Mouse (Mus musculus) embryo, embryonic 11 days (tissue): ENCODE results near the gene D430042O09Rik.
"Not testable (repeated sequence)": the region's sequence is repeated elsewhere in the genome, so short reads cannot be mapped to it uniquely, and the experiment has no call there.

Experiments
- DNase-seq: peaks from one replicate; pipeline ENCODE4 v3.0.0-alpha.2; 2015

D430042O09Rik gene

DNA sequence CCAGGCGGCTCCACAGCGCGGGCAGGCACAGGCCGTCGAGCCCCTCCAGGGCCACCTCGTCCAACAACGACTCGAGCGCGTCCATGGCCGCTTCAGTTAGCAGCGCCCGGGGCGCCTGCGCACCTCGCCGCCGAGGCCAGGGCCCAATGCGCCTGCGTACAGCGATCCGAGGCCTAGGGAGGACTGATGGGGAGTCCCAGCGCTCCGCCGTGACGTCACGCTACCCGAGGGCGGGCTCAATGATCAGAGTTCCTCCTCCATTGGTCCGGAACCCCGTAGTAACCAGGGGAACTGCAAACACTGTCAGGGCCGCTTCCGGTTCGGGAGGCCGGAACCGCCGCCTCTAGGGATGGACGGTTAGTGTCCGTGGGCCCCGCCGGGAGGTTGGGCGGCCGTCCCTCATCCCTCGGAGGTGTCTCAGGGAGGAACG lies at the start of gene D430042O09Rik, which contains the start of gene Gtf3c1:
TSS of gene D430042O09Rik (plus strand) at position 296 of the 430 bp plus-strand sequence.
TSS of gene Gtf3c1 (minus strand) at position 188 of the 430 bp plus-strand sequence.
- peak; percentile 99 for DNase-seq

DNA sequence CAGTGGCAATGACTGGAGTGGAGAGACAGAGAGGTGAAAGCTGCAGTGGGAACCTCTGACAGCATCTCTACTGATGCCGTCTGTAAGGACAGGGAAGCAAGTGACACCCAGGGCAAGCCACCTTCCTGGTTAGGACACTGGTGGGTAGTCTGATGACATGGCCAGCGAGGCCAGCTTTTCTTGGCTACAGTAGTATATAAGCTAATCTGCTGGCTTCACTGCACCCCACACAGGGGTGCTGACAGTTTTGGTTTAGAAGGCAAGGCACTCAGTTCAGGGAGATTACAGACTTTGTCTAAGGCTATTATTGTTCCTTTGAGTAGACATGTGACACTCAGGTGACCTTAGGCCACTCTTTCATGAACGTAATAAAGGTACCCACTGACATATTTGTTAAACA lies 44.0 kb upstream of the D430042O09Rik start:
- no peak for DNase-seq

DNA sequence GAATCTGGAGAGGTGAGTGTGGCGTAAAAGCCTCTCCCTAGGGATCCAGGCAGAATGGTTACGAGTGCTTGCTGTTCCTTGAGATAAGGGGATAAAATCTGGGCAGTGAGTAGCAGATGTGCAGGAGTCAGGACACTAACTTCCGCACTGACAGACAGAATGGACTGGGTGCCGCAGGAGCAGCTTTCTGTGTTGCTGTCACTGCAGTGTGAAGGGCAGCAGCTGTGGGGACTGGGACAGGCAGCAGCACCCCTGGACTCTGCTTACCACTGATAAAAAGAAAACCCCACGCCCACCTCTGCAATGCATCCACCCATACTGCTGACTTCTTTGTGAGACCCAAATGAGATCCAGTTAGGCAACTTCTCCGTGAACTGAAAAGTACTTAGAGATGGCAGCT lies 36.8 kb upstream of the D430042O09Rik start:
- no peak for DNase-seq

DNA sequence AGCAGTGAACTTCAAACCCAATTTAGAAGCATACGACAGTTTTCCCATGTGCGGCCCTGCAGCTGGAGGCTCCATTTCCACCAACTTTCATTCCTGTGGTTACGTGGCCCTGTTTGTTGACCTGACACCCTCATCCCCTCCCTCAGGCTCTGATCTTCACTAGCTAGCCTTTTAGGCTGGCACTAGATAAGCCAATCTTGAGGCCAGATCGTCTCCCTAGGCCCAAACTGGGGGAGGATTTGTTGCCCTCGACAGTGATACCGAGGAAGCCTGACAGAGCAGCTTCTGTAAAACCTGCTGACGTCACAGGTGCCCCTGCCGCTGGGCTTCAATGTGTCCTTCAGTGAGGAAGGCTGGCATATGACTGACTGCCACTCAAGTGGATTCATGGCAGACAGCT lies 36.3 kb upstream of the D430042O09Rik start:
- DNase-seq, result no peak

DNA sequence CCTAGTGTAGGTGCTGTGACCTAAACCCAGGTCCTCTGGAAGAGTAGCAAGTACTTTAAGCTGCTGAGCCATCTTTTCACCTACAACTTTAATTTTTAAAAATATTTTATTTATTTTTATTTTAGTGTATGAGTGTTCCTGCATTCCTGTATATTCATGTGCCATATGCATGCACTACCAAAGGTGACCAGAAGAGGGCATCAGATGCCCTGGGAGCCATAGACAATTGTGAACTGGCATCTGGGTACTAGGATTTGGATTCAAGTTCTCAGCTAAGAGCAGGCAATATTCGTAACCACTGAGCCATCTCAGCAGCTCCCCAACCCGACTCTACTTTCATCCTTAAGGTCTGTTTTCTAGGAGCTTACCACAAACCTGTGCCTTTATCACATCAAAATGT lies 32.8 kb upstream of the D430042O09Rik start:
- DNase-seq, result peak; percentile 54

DNA sequence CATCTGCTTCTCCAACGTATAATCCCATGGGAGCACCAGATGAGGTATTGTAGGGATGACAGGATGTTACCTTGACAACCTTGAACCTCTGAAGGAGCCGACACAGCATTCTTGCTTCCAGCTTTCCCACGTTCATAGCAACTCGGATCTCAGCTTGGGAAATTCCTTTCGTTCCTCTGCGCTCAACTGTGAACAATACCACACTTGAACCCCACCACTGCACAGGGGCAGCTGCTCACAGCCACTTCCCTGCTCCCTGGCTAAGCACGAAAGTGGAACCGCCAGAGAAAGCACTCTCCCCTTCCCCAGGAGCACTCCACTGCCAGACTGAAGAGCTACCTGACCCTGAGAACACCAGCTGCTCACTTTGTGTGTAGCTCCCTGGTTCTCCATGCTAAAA lies 28.9 kb upstream of the D430042O09Rik start:
- peak; percentile 1 for DNase-seq

DNA sequence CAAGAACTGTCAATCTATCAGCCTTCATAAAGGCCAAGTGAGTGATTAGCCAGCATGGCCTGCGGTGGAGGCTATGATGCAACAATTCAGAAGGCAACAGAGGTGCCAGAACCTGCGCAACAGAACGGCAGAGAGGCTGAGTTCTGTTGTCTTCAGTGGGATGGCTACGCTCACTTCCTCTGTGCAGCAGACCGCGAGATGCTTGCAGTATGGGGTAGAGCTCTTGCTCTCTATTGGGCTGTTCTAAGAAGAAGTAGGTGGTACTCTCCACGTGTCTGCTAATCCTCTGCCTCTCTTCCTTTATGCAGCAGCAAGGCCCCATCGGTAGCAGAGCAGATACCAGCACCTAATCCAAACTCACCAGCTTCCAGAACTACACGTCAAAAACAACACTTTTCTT lies 27.8 kb upstream of the D430042O09Rik start:
- DNase-seq, result no peak

DNA sequence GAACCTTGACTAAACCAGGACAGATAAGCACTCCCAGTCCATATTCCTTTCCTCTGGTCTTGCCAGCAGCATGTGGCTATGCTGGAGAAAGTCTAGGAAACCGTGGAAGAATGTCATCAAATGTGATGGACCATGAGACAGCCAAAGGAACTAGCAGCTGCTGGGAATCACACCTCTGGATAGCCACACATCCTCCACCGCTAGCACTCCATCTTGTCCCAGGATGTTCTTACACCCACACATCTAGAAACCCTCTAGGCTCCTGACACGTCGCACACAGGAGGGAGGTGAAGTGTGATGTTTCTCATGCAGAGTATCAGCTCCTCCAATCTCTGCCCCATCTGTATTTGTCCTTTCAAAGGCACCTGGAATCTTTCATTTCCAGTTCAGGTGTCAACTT lies 17.2 kb upstream of the D430042O09Rik start:
- no peak for DNase-seq

DNA sequence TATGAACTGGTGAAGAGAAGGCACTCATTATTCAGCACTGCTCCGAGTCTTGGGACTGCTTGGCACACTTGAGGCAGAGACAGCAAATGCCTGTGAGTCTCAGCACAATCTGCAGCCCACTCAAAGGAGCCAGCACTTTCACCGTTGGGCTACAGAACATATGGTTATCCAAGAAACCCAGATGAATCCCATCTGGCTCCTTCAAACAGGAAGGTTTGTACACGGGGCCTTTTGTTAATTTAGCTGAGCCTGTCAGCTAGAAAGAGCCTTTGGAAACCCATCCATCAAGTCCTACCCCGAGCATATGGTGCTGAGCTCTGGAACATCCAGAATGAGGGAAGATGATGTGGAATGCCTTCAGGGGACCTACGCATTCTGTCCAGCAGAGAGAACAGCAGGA lies 13.6 kb upstream of the D430042O09Rik start:
- peak; percentile 12 for DNase-seq

DNA sequence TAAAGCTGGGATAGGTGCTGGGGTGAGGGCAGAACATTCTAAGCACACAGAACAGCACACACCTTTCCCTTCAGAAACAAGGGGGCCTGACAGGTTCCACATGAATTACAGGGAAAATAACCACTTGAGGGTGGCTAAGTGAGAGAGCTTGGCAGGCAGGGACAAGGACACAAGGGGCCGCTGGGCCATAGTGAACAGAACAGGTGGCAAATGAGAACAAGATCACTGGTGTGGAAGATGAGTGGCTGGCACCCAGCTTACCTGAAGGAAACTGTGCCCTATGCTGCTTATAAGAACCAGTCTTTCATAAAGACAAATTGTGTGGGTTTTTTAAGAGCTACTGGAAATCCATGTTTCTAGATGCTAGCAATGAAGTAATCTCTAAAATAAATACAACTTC lies 4.9 kb upstream of the D430042O09Rik start:
- DNase-seq, result no peak

DNA sequence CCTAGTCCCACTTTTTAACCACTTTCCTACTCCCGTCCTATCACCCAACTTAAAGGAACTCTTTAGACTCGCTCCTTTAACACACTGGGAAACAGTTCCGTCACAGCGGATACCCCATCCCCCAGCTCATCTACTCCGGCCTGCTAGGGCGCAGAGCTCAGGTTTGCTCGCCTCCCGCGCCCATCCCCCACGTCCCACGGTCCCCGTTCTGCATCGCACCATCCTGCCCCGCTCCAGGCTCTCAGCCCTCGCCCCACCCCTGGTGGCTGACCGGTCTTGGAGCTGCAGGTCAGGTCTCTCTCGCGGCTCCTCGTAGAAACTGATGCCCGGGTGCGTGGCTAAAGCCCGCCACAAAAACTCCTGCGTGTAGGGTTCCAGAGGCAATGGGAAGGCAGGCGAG lies 502 bp upstream of the D430042O09Rik start:
- peak; percentile 79 for DNase-seq

DNA sequence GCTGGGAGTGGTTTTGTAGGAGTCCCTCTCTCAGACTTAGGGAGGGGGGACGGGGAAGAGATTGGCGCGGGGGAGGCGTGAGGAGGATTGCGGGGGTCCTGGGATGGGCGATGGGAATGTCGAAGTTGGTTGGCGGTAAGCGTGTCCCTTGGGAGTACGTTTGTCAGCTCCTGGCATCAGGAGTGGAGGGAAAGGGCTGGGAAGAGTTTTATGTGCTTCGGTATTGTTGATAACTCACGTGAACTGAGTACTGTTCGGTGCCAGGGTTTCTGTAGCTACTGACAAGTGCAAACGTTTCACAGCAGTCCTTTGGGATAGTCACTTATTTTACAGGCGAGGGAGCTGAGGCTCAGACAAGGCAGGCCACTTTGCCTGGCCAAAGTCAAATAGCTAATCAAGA lies 412 bp downstream of the D430042O09Rik start:
- DNase-seq, result no peak

DNA sequence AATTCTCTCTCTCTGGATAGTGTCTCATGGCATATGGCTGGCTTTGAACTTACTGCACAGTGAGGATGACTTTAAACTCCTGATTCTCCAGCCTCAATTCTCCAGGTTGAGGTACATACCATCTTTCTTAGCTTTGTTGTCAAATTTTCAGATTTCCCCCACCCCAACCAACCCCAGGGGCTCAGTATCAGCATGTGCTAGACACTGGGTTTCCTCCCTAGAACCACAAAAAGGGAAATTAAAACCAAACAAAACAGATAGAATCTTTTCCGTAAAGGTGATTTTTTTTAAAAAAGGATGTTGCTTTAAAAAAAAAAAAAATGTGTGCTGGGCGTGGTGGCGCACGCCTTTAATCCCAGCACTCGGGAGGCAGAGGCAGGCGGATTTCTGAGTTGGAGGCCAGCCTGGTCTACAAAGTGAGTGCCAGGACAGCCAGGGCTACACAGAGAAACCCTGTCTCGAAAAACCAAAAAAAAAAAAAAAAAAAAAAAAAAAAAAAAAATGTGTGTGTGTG lies 5.9 kb downstream of the D430042O09Rik start:
- not testable (repeated sequence) for DNase-seq

DNA sequence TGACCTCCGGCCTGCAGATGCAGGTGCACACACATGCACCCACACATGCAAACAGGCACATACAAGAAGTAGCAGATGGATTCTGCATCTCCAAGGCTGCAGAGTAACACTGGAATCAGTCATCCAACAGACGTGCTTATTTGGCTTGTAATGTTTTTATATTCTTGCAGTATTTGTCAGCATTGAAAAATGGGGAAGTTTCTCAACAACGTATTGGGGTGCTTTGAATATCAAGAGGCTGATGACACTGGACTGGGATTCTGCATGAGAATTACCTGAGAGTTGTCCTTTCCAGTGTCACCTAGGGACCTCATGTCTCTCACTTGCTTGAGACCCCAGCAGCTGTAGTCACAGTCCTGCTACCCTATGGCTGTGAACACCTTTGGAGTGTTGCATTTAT lies 7.1 kb downstream of the D430042O09Rik start:
- no peak for DNase-seq

DNA sequence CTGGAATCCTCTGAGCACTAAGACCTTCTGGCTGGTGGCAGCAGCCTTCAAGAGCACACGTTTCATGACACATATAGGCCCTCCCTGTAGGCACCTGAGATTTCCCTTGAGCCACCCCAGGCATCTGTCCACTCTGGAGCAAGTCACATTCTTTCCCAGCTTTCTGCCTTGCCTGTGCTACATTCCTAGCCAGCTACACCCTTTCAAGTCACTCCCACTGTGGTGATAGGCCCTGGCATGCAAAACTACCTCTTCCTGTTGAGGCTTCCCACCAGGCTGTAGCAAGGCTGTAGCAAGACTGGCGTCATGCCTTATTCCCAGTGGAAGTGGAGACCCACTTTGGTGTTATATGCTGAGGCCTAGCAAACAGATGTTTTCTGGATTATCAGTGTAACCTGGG lies 9.0 kb downstream of the D430042O09Rik start:
- no peak for DNase-seq

DNA sequence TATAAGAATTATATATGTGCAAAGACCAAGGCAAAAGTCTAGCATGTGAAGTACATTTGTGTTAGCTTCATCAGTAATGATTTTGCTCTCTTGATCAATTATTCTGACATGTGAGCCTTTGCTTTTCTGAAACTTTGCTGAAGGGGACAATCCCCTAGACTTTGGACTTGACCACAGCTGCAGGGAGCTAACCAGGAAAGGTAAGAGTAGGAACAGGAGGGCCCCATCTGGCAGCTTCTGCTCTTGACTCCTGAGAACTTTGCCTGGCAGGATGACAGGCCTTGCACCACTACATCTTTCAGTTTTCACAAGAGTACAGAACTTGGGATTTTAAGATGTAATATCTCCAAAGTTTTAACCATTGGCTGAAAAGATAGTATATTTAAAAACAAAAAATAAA lies 9.9 kb downstream of the D430042O09Rik start:
- no peak for DNase-seq

DNA sequence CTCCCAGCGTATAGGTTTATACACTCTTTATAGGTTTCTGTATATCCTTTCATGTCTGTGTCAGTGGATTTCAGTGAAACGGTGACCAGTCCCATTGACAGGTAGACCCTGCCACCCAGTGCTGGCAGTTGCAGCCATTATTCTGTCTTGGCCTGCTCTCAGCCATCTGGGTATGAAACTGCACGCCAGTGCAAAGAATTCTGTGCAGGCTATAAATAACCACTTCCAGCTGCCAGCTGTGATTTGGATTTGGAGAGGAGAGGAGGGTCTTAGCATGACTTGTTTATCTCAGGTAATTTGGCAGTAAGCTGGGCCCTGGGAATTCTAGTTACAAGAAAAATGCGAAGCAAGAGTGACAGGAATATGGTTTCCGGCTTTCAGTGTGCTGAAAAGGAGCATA lies 12.7 kb downstream of the D430042O09Rik start:
- no peak for DNase-seq

DNA sequence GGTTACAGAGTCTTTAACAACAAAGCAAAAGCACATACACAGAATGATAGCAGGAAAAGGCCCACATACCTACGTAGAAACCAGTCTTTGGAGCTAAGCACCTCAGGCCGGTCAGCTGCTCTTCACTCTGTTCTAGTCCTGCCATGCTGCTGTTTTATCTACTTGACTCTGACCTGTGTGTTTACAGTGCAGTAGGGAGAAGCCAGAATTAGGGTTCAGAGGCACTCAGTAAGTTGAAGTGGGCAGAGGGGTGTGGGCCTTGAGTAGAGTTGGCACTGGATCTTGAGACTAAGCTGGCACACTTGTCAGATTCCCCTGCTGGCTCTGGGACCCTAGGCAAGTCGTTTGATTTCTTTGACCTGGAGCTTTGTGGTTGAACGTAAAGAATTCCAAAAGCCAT lies 13.3 kb downstream of the D430042O09Rik start:
- no peak for DNase-seq

DNA sequence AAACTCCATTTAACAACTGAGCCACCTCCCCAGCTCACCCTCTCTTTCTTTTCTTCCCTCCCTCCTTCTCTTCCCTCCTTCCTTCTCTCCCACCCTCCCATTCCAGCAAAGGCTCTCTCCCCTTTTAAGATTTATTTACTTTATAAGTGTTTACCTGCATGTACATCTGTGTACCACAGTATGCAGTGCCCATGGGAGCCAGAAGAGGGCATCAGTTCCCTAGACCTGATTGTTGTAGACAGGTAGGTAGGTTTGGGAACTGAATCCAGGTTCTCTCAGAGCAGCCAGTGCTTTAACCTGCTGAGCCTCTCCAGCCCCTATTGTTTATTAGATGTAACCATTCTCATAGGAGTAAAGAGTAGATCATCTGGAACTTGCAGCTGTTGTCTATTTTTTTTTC lies 14.4 kb downstream of the D430042O09Rik start:
- no peak for DNase-seq

DNA sequence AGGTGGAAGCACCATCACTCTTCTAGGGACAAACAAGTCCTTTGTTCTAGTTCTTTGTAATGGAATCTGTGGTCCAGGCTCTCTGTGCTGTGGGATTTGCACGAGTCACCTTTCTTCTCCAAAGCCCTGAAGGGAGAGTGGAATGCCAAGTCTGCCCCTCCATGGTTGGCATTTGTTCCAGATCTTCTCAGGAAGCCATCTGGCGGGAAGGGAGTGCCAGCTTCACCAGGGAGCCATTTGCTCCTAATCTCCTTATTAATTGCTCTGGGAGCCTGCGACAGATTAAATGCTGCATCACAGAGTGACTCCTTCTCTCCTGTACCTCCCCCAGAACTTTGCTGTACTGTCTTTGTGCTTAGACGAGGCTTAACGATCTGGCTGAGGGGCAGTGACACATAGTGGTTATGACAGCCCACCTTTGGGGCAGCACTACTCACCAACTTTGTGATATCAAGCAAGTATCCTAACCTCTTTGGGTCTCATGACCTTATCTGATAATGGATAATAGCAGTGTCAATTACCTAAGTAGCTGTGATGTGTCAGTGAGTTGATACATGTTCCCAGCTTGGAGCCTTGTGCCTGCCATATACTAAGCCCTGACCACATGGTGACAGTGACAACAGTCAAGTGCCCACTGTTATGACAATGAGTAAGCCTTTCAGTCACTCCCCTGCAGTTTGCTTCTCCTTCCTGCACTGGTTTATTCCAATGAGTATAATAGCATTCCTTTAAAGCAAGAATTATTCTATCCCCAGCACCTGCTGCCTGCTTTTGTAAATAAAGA lies 15.7 kb downstream of the D430042O09Rik start:
- no peak for DNase-seq

DNA sequence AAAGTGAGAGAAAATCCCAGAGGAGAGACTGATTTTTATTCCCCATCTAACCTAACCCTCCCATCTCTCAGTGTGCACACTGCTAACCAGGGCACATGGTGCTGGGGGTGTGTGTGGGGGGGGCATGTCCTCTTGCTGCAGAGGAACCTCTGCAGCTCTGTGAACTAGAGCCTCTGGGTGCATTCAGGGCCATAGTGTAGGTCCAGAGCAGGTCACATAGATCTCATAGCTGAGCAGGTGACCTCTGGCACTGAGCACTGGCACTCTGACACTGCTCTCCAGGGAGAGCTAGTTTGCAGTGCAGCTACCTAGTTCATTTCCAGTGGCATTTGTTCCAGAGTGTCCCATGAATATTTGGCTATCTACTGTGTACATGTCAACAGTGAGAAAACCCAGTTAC lies 24.0 kb downstream of the D430042O09Rik start:
- DNase-seq, result no peak

DNA sequence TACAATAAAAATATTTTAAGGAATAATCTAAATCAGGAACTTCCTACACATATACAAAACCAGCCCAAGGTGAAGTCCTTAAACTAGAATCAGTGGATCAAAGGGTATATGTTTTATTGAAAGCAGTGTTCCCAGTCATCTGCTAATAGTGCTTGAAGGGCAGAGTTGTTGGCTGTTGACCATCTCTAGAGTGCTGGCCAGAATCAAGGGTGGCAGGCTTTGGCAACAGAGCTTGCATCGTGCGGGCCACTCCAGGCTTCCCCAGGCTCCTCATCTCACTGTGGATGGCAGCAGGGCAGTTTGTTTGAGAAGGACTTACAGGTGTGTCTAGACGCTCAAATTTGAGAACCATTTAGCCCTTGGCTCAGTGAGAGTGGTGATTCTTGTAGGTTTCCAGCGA lies 26.1 kb downstream of the D430042O09Rik start:
- DNase-seq, result no peak

DNA sequence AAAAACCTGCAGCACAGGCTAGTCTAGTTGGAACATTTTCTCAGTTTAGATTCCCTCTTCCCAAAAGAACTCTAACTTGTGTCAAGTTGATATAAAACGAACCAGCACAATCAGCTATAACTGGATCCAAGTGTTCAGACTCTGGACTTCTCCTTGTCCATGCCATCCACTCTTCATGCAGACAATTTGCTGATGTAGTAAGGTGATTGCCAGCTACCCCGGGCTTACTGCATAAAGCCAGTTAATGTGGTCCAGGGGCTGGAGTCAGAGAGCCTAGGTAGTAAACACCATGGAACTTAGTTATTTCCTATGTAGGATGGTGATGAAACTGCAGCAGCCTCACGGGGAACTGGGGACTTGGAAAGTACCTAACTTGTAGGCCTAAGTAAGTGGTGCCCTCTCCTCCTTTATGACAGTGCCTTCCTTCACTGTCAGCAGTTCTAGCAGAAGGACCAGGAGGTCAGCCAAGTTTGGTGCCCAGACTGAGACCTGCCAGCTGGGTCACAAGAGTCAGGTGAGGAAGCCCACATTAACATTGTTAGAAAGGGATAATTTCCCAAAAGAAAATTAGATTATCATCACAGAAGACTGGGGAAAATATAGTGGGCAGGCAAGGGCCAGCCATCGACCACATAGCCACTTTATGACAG lies 28.8 kb downstream of the D430042O09Rik start:
- no peak for DNase-seq

DNA sequence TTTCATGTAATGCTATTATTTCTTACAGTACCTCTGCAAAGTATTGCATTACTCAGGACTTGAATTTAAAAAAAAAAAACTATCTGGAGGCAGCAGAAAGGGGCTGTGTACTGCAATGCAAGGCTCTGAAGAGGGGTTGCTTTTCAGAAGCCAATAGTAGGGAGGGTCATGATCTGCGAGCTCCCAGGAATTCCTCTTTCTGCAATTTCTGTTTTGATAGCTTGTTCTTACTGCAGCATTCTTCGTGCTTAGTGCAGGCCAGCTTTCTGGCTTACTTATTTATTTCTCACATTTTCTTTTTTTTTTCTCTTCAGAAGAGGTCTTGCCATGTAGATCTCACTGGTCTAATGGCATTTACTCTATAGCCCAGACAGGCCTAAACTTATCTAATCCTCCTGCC lies 32.8 kb downstream of the D430042O09Rik start:
- no peak for DNase-seq
